Mouse (Mus musculus) monocyte, adult 5-6 weeks (primary cell): ENCODE data around the gene Sorcs3. TPM values are rescaled to one million over a fixed set of nuclear protein-coding genes. Genes with fewer than 3 reads are reported as not detected.

Experiments used
- ATAC-seq: fragments of 153-309, 156-312 bp; replicated peaks from 2 replicates; pipeline ENCODE4 v1.8.0; 2017; ENCODE audit warnings: mild to moderate bottlenecking; ENCODE audit not compliant: low TSS enrichment, insufficient number of reproducible peaks, severe bottlenecking, poor library complexity, low FRiP score
- total RNA-seq: library from RNA; stranded (forward); fragments of 200-1000, 200-491, 200-594 nt; gene quantifications from 3 replicates; pipeline ENCODE4 v1.2.3, GENCODE M21; 2017

The Sorcs3 gene
- total RNA-seq: not detected in 3 replicates

GRCm38 (mm10) chr19:48205929-48206814 is at the start of gene Sorcs3:
Sorcs3 (plus strand) TSS chr19:48206025.
- ATAC-seq: no peak

- no peak for ATAC-seq
Observed at GRCm38 (mm10) chr19:48165341-48165740, 40.5 kb upstream of the Sorcs3 start.

GRCm38 (mm10) chr19:48167110-48167509 is 38.7 kb upstream of the Sorcs3 start:
- ATAC-seq: no peak

GRCm38 (mm10) chr19:48168284-48168683 is 37.5 kb upstream of the Sorcs3 start:
- ATAC-seq: no peak

GRCm38 (mm10) chr19:48174717-48175116 is 31.1 kb upstream of the Sorcs3 start:
- ATAC-seq: no peak

DNA sequence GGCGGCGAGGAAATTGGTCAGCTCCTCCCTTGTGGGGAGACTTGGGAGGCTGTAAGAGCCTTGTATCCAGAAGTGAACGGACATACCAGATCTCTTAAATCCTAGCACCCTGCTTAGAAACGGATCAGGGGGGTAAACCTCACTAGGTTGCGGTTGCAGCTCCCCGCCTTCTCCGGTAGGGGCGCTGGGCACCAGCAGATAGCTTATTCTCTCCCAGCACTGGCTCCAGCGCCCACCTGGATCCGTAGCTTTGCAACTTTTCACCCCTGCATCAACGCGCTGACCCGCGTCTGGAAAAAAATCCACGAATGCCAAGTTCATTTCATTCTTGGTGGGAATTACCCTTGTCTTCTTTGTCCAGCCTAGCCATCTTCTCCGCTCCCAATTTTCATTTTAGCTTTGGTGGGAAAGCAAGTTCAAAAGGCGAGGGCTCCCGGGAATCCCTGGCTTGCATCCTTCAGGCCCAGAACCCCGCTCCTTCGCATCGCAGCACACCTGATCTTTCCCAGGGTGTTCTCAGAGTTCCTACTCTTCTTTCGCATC is 1.8 kb upstream of the Sorcs3 start:
- ATAC-seq: no peak

- no peak for ATAC-seq
Observed at GRCm38 (mm10) chr19:48204476-48204875, 1.3 kb upstream of the Sorcs3 start.

DNA sequence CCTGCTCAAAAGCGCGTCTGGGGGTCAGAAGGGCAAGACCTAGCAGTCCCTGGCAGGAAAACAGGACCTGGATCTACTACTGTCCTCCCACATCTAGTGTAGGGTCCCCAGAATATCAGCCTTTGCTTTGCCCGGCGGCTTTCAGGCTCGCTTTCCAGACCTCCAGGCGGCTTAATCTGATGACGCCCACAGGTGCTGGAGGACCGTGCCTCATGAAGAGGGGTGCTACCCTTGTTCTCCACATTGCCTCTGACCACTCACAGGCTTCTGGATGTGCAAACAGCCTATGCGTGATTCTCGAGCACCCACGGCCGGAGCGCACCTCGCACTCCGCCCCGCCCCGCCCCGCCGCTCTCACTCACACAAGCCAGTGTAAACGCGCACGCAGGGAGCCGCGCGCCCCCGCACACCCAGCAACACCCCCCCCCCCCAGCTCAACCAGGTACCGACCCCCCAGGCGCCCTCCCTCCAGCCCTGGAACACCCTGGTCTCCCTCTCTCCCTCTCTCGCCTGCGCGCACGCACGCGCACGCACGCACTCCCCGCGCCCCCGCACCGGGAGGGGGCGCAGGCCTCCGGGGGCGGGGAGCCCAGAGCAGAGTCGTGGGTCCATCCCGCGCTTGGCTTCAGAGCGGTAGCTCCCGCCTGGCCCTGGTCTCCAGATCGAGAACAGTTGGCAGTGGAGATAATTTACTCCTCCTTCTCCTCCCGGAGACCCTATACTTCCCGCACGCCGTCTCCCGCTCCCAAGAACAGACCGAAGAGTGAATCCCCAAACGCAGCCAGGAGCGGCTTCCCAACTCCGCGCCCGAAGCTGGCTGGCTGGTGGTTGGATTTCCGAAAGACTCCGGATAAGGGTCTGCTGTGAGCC is 698 bp upstream of the Sorcs3 start:
- ATAC-seq: no peak

DNA sequence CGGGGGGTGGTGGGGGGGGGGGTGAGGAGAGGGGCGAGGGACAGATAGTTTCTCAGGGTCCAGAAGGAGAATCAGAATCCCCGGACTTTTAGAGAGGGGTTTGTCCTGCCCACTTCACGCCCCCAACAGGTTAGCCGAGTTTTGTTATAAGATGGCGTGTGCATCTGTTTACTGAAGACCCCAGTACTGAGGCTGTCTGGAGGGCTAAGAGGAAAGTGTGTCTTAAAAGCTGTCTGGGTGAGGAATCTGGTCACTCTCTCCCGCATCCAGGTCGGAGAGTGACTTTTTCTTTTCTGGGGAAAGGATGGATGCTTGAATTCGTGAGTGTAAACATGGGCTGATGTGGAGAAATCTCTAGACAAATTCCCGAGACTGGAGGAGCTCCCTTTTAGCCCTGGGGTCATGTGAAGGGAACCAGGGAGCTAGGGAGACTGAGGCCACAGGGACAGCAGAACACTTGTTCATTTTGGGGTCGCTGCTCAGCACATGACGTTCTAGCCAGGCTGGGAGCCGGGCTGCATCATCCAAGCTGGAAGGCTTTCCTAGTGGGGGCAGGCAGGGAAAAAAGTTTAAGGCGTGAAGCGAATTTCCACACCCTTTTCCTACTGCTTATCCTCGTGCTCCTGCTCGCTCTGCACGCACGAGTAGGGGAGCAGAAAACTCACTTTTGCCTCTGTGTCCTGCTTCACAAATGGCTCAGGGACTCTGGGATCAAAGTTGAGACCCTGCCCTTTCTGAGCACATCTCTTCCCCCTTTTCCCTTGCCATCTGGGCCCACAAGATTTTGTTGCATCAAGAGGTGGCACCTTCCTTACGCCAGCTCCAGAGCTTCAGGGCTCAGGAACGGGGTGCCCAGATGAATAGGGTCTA is 1.3 kb downstream of the Sorcs3 start:
- no peak for ATAC-seq

GRCm38 (mm10) chr19:48207731-48208370 is 2.0 kb downstream of the Sorcs3 start:
- no peak for ATAC-seq

DNA sequence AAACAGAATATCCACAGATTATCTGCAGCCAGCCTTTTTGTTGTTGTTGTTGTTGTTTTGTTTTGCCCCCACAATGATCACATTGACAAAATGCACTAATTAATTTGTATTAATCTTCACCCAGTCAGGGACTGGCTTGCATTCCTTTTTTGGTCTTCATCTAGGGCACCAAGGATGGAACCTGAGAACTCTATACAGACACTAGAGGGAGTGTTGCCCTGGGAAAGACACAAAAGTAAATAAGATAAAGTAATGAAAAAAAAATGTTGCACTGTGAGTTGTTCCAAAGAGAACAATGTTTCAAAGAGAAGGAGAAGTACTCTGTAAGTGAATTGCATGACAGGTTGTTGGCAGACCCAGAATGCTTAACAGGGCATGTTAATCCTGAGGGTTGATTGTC is 9.6 kb downstream of the Sorcs3 start:
- no peak for ATAC-seq

GRCm38 (mm10) chr19:48237786-48238372 is 32.1 kb downstream of the Sorcs3 start:
- no peak for ATAC-seq

GRCm38 (mm10) chr19:48238391-48238790 is 32.6 kb downstream of the Sorcs3 start:
- no peak for ATAC-seq

DNA sequence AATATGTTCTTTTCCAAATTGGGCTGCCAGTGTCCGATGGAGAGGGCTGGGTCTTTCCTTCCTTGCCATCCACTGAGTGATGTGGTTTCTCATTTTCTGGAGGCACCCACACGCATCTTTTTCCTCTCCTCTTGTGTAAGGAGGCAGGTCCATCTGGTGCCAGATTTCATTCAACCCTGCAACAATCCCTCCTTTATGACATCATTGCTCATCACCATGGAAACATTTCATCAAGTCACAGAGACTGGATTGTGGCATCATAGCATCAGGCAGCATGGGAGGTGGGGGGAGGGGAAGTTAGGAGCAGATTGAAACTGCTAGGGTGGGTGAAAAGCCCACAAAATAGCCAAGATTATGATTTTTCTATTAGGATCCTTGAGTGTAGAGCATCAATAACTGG is 35.1 kb downstream of the Sorcs3 start:
- ATAC-seq: no peak

GRCm38 (mm10) chr19:48244036-48244435 is 38.2 kb downstream of the Sorcs3 start:
- no peak for ATAC-seq

DNA sequence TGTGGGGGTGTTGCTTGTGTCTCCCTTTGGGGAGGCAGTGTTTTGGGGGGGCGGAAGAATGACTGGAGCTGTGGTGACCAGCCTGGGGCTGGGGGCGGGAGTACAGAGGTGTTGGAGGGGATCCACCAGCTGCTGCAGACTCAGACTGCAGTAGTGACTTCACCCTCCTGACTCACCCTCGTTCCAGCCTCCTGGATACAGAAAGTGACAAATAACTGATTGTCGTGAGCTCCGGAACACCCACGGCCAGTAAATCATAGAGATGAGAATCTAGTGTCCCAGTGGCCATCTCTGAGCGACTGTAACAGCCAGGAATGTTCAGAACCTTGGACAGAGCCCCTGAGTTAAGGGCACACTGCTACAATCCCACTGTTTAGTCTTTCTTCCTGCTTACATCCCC is 53.4 kb downstream of the Sorcs3 start:
- ATAC-seq: no peak

GRCm38 (mm10) chr19:48260671-48261070 is 54.8 kb downstream of the Sorcs3 start:
- no peak for ATAC-seq

DNA sequence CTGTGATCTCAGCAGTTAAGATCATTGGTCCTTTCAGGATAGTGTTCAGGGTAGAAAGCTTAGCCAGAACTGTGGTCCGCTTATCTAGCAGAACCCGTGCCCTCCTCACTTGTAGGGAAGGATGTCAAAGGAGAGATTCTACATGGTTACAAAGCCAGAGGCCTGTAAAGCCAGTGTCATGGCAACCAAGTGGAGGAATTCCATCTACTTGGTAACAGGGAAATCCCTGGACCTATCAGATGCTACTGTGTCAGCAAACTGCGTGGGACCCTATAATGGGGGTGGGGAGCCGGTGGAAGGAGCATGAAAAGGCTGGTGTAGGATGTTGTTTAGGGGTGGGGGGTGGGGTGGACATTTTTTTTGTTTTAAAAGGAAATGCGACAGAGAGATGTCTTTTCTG is 57.9 kb downstream of the Sorcs3 start:
- ATAC-seq: no peak
